Mouse (Mus musculus) ES-E14 (cell line): Measurements from ENCODE around the gene Ptprm. TPM values are rescaled to one million over a fixed set of nuclear protein-coding genes. Genes with fewer than 3 reads are reported as not detected.

Experiments
- DNase-seq: peaks from one replicate; pipeline ENCODE4 v3.0.0-alpha.2; 2013; ENCODE audit warnings: low read depth, low spot score
- H3K27ac ChIP-seq: 2 replicates; pipeline ENCODE4 v1.5.1; 2012; ENCODE audit warnings: low read depth, mild to moderate bottlenecking, low read length, moderate library complexity, mixed read lengths; ENCODE audit not compliant: poor library complexity, insufficient read depth, severe bottlenecking
- H3K36me3 ChIP-seq: 2 replicates; pipeline ENCODE4 v1.6.1; 2012; ENCODE audit warnings: mild to moderate bottlenecking, low read length, moderate library complexity, mixed read lengths; ENCODE audit not compliant: control insufficient read depth, poor library complexity, insufficient read depth, severe bottlenecking
- H3K4me1 ChIP-seq, 2 experiments: fragments of 150-350 bp in 1 of 2; sonication (generic) in 1 of 2; 2 replicates each; pipeline ENCODE4 v1.6.1; 2012; ENCODE audit warnings: low read length in 2 of 2, mild to moderate bottlenecking in 1 of 2, mixed read lengths in 1 of 2; ENCODE audit not compliant: control insufficient read depth in 2 of 2, insufficient read depth in 2 of 2, poor library complexity in 1 of 2
- H3K4me3 ChIP-seq, 2 experiments: fragments of 150-350 bp in 1 of 2; sonication (generic) in 1 of 2; 2 replicates each; pipeline ENCODE4 v1.5.1; 2012; ENCODE audit warnings: low read length in 2 of 2, low read depth in 1 of 2, mild to moderate bottlenecking in 1 of 2, mixed read lengths in 1 of 2; ENCODE audit not compliant: insufficient read depth in 1 of 2, poor library complexity in 1 of 2, severe bottlenecking in 1 of 2
- H3K9ac ChIP-seq: 2 replicates; pipeline ENCODE4 v1.6.1; 2012; ENCODE audit warnings: low read depth, mild to moderate bottlenecking, low read length, mixed read lengths; ENCODE audit not compliant: poor library complexity, insufficient read depth, severe bottlenecking
- H3K9me3 ChIP-seq: fragments of 150-350 bp; sonication (generic); 2 replicates; pipeline ENCODE4 v1.6.1; 2012; ENCODE audit warnings: low read depth, mild to moderate bottlenecking, low read length; ENCODE audit not compliant: control insufficient read depth, insufficient read depth
- CHD2 ChIP-seq: IDR thresholded peaks from 2 replicates; pipeline ENCODE4 v1.6.1; 2014; ENCODE audit warnings: mild to moderate bottlenecking, low read depth, low read length, inconsistent platforms
- HCFC1 ChIP-seq: IDR thresholded peaks from 2 replicates; pipeline ENCODE4 v1.6.1; 2012; ENCODE audit warnings: low read length, inconsistent platforms, borderline replicate concordance; ENCODE audit not compliant: insufficient read depth
- MAFK ChIP-seq: IDR thresholded peaks from 2 replicates; pipeline ENCODE4 v1.6.1; 2014; ENCODE audit warnings: mild to moderate bottlenecking, low read depth, low read length, inconsistent platforms; ENCODE audit not compliant: insufficient read depth
- ZC3H11A ChIP-seq: IDR thresholded peaks from 2 replicates; pipeline ENCODE4 v1.6.1; 2012; ENCODE audit warnings: low read depth, mild to moderate bottlenecking, inconsistent platforms, low read length, borderline replicate concordance
- ZNF384 ChIP-seq: IDR thresholded peaks from 2 replicates; pipeline ENCODE4 v1.6.1; 2012; ENCODE audit warnings: low read depth, low read length, inconsistent platforms
- in situ Hi-C, 2 experiments: fragments of 600-800 bp; cut with MboI; formaldehyde crosslinking; loops; one replicate each; pipeline ENCODE4 v1.15.1; 2025; ENCODE audit warnings: low sequenced_read_pairs in 2 of 2, inconsistent platforms in 1 of 2; ENCODE audit not compliant: unreplicated experiment in 2 of 2
- total RNA-seq: library from RNA; depleted of rRNA; stranded (reverse); fragments of 300-350 nt; gene quantifications from 2 replicates; pipeline ENCODE4 v1.2.3, GENCODE M21; 2012

The Ptprm gene
- total RNA-seq, 1 experiment = 2.9 TPM

DNA sequence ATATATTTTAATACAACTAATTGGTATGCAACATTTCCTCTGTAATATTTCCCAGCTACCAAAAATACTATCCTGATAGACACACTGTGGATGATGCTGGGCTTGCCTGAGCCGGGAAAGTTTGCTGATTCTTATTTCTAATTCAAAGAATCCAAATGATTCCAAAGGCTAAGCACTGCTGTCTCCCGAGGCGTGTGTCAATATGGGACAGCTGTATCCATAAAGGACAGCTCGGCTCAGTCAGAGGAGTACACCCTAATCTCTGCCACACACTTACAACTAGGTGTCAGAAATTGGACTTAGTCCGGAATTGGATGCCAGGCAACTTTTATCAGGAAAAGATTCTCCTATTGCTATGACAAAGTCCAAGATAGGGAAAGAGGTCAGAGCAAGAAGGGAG lies 290.6 kb downstream of the Ptprm start:
- DNase-seq = no peak
- in situ Hi-C loops = no loop called here
- TF ChIP-seq ZNF384 (no peak), CHD2 (no peak), HCFC1 (no peak), ZC3H11A (no peak), MAFK (no peak)

DNA sequence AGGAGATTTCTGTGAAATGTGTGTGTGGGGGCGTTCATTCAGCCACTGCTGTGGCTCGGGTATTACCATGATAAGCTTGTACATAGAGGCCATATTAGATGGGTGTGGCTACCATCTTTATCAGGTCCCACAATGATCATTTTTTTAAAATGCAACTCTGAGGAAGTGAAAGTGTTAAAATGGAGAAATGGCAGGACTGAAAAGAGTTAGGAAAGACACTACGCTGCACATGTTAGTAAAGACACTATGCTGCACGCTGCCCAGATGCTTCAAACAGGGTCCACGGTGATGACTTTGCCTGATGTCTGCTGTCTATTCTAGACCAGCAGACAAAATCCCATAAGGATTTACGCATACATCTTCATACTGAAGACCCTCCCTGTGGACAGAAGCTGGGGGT lies 298.6 kb downstream of the Ptprm start:
- no peak overlapping the region for H3K4me3 ChIP-seq
- in situ Hi-C loops = no loop called here
- H3K4me1 ChIP-seq = no peaks in the 10 kb centered on the region
- H3K9ac ChIP-seq = no peak overlapping the region
- no peaks in the 10 kb centered on the region for H3K9me3 ChIP-seq
- DNase-seq = no peak
- H3K27ac ChIP-seq = no peak overlapping the region
- no peaks in the 10 kb centered on the region for H3K36me3 ChIP-seq
- TF ChIP-seq ZC3H11A = no peak
- no peak for TF ChIP-seq ZNF384
- no peak for TF ChIP-seq CHD2
- TF ChIP-seq MAFK = no peak
- TF ChIP-seq HCFC1 = no peak

More for the DNA sequence above, 290.6 kb downstream of the Ptprm start:
- Histone ChIP-seq H3K9ac (no peak overlapping the region), H3K27ac (no peak overlapping the region), H3K9me3 (no peaks in the 10 kb centered on the region), H3K4me1 (no peaks in the 10 kb centered on the region), H3K36me3 (no peaks in the 10 kb centered on the region), H3K4me3 (no peak overlapping the region)

DNA sequence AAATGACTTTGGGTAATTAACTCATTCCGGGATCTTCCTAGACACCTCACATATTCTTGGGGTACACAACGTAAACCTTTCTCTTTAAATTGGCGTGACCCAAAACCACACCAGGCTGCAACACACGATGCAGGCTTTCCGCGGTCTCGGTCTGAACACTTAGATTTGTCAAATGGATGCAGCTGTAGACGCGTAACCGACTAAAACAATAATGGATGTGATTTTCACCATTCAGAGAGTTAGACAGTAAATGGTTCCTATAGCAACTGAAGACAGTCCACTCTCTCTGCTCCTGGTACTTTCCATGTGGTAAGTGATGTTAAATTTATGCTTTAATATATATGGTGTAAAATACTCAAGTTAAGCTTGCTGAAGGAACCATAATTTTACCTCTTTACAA lies 300.1 kb downstream of the Ptprm start:
- Histone ChIP-seq H3K4me3 (no peak overlapping the region), H3K36me3 (no peaks in the 10 kb centered on the region), H3K9ac (no peak overlapping the region), H3K27ac (no peak overlapping the region), H3K4me1 (no peaks in the 10 kb centered on the region), H3K9me3 (no peaks in the 10 kb centered on the region)
- no peak for DNase-seq
- TF ChIP-seq HCFC1 (no peak), ZNF384 (no peak), CHD2 (no peak), ZC3H11A (no peak), MAFK (no peak)
- in situ Hi-C loops = no loop called here

DNA sequence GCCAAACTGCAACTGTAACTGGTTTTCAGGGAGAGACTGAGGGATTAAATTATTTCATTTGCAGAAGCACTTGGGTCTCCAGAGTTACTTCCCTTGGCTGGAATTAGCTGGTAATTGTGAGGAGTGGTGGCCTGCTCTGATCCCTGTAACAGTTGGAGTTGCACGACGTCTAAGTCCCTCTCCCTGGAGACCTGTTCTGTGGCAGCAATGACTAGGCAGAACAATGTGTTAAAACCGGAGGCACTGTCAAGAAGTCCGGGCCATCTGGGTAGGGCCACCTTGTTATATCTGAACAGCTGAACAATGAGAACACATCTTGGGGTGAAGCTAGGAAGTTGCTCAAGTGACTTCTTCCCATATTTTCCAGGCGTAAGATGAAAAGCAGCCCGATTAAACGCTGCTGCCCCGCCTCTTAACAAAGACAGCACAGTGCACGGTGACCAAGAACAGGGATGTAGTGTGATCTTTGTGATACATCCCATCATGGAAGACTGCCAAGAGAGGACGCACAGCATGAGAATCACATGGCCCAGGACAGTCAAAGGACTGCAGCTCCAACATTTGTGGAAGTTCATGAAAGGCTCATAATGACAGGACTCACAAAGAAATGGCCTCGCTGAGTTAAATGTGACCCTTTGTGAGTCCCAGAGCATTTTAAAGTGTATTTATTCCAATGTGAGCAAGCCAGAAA lies 301.5 kb downstream of the Ptprm start:
- no peak for TF ChIP-seq ZC3H11A
- no peak for TF ChIP-seq CHD2
- no peak for TF ChIP-seq MAFK
- TF ChIP-seq HCFC1 = no peak
- no peak for TF ChIP-seq ZNF384
- no peak overlapping the region for H3K27ac ChIP-seq
- no peaks in the 10 kb centered on the region for H3K9me3 ChIP-seq
- no peaks in the 10 kb centered on the region for H3K36me3 ChIP-seq
- no peak overlapping the region for H3K9ac ChIP-seq
- no peaks in the 10 kb centered on the region for H3K4me1 ChIP-seq
- H3K4me3 ChIP-seq = no peak overlapping the region
- DNase-seq = no peak
- in situ Hi-C loops = no loop called here
